Mouse (Mus musculus) neural tube, embryonic 11.5 days (tissue): Measurements from ENCODE around the gene Pld1. TPM values are rescaled to one million over a fixed set of nuclear protein-coding genes. Genes with fewer than 3 reads are reported as not detected.
A peak's percentile ranks its signal among the peaks of the same experiment; 100 is the strongest.

Source experiments
- ATAC-seq: fragments of 200-750 bp; cut with Nextera tagmentation; 2 replicates; pipeline ENCODE4 v1.8.0; 2017; ENCODE audit warnings: moderate number of reproducible peaks, mild to moderate bottlenecking, moderate TSS enrichment, moderate library complexity; ENCODE audit not compliant: insufficient read depth, low FRiP score, low TSS enrichment
- DNase-seq: peaks from one replicate; pipeline ENCODE4 v3.0.0-alpha.2; 2015; ENCODE audit warnings: low spot score
- H3K27ac ChIP-seq: fragments of 300-500 bp; sonication (generic); 2 replicates; pipeline ENCODE4 v1.5.1; 2014; ENCODE audit warnings: low read depth, mild to moderate bottlenecking, low read length
- H3K27me3 ChIP-seq: fragments of 300-500 bp; sonication (generic); 2 replicates; pipeline ENCODE4 v1.6.1; 2014; ENCODE audit warnings: mild to moderate bottlenecking, low read length, mixed read lengths; ENCODE audit not compliant: control insufficient read depth, insufficient read depth
- H3K36me3 ChIP-seq: fragments of 300-500 bp; sonication (generic); 2 replicates; pipeline ENCODE4 v1.6.1; 2014; ENCODE audit warnings: mild to moderate bottlenecking, low read length, moderate library complexity, mixed read lengths; ENCODE audit not compliant: control insufficient read depth, insufficient read depth
- H3K4me1 ChIP-seq: fragments of 300-500 bp; sonication (generic); 2 replicates; pipeline ENCODE4 v1.6.1; 2014; ENCODE audit warnings: low read length, mixed read lengths; ENCODE audit not compliant: control insufficient read depth, insufficient read depth
- H3K4me2 ChIP-seq: fragments of 300-500 bp; sonication (generic); 2 replicates; pipeline ENCODE4 v1.6.1; 2014; ENCODE audit warnings: low read depth, mild to moderate bottlenecking, moderate library complexity
- H3K4me3 ChIP-seq: fragments of 300-500 bp; sonication (generic); 2 replicates; pipeline ENCODE4 v1.5.1; 2014; ENCODE audit warnings: low read depth, low read length
- H3K9ac ChIP-seq: fragments of 300-500 bp; sonication (generic); 2 replicates; pipeline ENCODE4 v1.6.1; 2014; ENCODE audit warnings: mild to moderate bottlenecking, low read length
- H3K9me3 ChIP-seq: fragments of 300-500 bp; sonication (generic); 2 replicates; pipeline ENCODE4 v1.6.1; 2016; ENCODE audit warnings: low read length; ENCODE audit not compliant: control insufficient read depth
- WGBS: fragments of 180-500 bp; shearing (Covaris S2); extraction: QIAGEN DNeasy Blood & Tissue Kit; methylation state at CpG from one replicate; pipeline ENCODE4 v1.1.7; 2014; 5-methylcytosine and 5-hydroxymethylcytosine counted together
- polyA plus RNA-seq: library from polyadenylated mRNA; unstranded; fragments of >200 nt; fragmentation: Nextera tagmentation; extraction: Ambion mirVana; gene quantifications from 2 replicates; pipeline ENCODE4 v1.2.1, GENCODE M21; 2014

Gene Pld1
- polyA plus RNA-seq, 1 experiment from 2014 or later: 2.7 TPM

- Histone ChIP-seq H3K27ac (no peak overlapping the region), H3K9ac (no peak overlapping the region), H3K36me3 (no peaks in the 10 kb centered on the region), H3K4me1 (no peaks in the 10 kb centered on the region; the same call in 1 of the 2 replicates), H3K9me3 (no peaks in the 10 kb centered on the region), H3K4me2 (no peak overlapping the region), H3K27me3 (no peaks in the 10 kb centered on the region), H3K4me3 (no peak overlapping the region)
- DNase-seq (no peak), ATAC-seq (no peak)
- WGBS: 87% methylated on average over 6 of the region's 6 CpGs
Measured at GRCm38 (mm10) chr3:27959221-27959620, 20.7 kb downstream of the Pld1 start.

DNA sequence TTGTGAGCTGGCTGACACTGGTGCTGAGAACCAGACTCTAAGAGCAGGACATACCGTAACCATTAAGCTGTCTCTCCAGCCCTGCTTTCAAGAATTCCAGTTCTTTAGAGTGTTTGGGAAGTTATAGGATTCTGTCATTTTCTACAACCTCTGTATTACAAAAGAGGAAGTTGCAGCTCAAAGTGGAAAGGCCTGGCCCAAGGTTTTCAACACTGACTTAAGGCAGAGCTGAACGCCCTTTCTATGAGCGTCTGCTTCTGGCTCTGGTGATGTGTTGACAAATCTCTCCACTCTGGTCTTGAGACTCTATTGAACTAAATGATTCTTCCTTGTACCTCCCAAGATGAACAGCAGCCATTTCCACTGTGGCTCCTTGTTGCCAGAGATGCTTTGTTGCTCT is 22.7 kb downstream of the Pld1 start:
- ATAC-seq: no peak
- no peak overlapping the region for H3K4me2 ChIP-seq
- H3K27ac ChIP-seq: no peak overlapping the region
- H3K4me3 ChIP-seq: no peak overlapping the region
- H3K9ac ChIP-seq: no peak overlapping the region
- H3K9me3 ChIP-seq: no peaks in the 10 kb centered on the region
- DNase-seq: no peak
- WGBS: 95% methylated on average over 3 of the region's 3 CpGs
- H3K27me3 ChIP-seq: no peaks in the 10 kb centered on the region
- no peaks in the 10 kb centered on the region; the same call in 1 of the 2 replicates for H3K4me1 ChIP-seq
- H3K36me3 ChIP-seq: no peaks in the 10 kb centered on the region

- H3K27ac ChIP-seq: no peak overlapping the region
Measured at GRCm38 (mm10) chr3:27963795-27964201, 25.3 kb downstream of the Pld1 start.

GRCm38 (mm10) chr3:27968671-27969070 is 30.2 kb downstream of the Pld1 start:
- Histone ChIP-seq H3K9me3 (no peaks in the 10 kb centered on the region), H3K4me2 (no peak overlapping the region), H3K4me3 (no peak overlapping the region), H3K9ac (no peak overlapping the region), H3K27me3 (no peaks in the 10 kb centered on the region), H3K36me3 (no peaks in the 10 kb centered on the region), H3K4me1 (no peaks in the 10 kb centered on the region; the same call in 1 of the 2 replicates), H3K27ac (no peak overlapping the region)
- 87% methylated on average over 8 of the region's 8 CpGs for WGBS
- ATAC-seq: no peak
- DNase-seq: no peak

More at GRCm38 (mm10) chr3:27963795-27964201, 25.3 kb downstream of the Pld1 start:
- Histone ChIP-seq H3K27me3 (no peaks in the 10 kb centered on the region), H3K9me3 (no peaks in the 10 kb centered on the region), H3K4me3 (no peak overlapping the region), H3K4me1 (no peaks in the 10 kb centered on the region; the same call in 1 of the 2 replicates), H3K9ac (no peak overlapping the region), H3K4me2 (no peak overlapping the region), H3K36me3 (no peaks in the 10 kb centered on the region)
- WGBS: 19% methylated on average over 6 of the region's 6 CpGs
- ATAC-seq: peak; percentile 35; the same call in 1 of the 2 replicates
- peak; percentile 59 for DNase-seq

DNA sequence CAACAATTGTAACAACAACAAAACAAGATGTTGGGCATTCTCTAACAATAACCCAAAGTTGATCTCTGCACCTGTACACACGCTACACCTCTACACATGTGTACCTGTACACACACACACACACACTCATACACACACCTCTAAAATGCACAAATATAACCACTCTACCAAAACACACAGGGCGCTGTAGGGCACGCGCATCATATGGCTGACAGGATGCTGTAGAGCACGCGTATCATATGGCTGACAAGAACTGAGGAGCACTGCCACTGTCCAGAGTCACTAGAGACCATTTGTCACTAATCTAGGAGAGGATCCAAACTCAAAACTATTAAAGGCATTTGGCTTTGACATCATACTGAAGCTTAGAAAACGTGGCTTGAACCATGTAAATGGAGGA is 35.4 kb downstream of the Pld1 start:
- H3K27ac ChIP-seq: no peak overlapping the region
- WGBS: 93% methylated on average over 7 of the region's 7 CpGs
- H3K4me2 ChIP-seq: no peak overlapping the region
- H3K4me3 ChIP-seq: no peak overlapping the region
- H3K9me3 ChIP-seq: no peaks in the 10 kb centered on the region
- H3K36me3 ChIP-seq: no peaks in the 10 kb centered on the region
- ATAC-seq (no peak), DNase-seq (no peak)
- H3K27me3 ChIP-seq: no peaks in the 10 kb centered on the region
- no peak overlapping the region for H3K9ac ChIP-seq
- no peaks in the 10 kb centered on the region for H3K4me1 ChIP-seq

DNA sequence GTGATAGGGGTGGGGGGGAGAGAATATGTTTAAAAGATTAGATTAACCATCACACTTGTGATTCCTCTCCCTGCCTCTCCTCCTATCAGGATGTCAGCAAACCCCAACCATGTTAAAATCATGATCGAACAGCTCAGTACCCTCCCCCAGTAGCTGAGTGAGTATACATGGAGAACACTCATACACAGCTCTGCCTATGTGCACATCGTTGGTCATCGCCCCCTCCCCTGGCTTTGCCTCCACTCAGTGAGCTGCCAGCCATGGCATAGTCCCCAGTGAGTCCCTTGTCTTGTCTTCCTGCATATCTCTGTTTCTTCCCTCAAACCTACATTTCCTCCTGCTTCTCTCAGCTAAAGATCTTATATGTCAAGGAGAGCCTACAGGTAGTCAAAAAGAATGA is 36.5 kb downstream of the Pld1 start:
- Histone ChIP-seq H3K4me3 (no peak overlapping the region), H3K27ac (no peak overlapping the region), H3K27me3 (no peaks in the 10 kb centered on the region), H3K4me2 (no peak overlapping the region), H3K9me3 (no peaks in the 10 kb centered on the region), H3K36me3 (no peaks in the 10 kb centered on the region), H3K4me1 (no peaks in the 10 kb centered on the region), H3K9ac (no peak overlapping the region)
- 96% methylated on average over 3 of the region's 3 CpGs for WGBS
- DNase-seq (no peak), ATAC-seq (no peak)

- no peaks in the 10 kb centered on the region for H3K4me1 ChIP-seq
- no peak overlapping the region for H3K4me2 ChIP-seq
- H3K36me3 ChIP-seq: no peaks in the 10 kb centered on the region
- DNase-seq: no peak
- H3K27ac ChIP-seq: no peak overlapping the region
- no peak overlapping the region for H3K4me3 ChIP-seq
- WGBS: 82% methylated on average over 10 of the region's 10 CpGs
- ATAC-seq: no peak
- no peaks in the 10 kb centered on the region for H3K9me3 ChIP-seq
- H3K27me3 ChIP-seq: no peaks in the 10 kb centered on the region
- H3K9ac ChIP-seq: no peak overlapping the region
Measured at GRCm38 (mm10) chr3:27976931-27977544, 38.5 kb downstream of the Pld1 start.

- no peak for ATAC-seq
- no peak overlapping the region for H3K27ac ChIP-seq
- WGBS: 69% methylated on average over 9 of the region's 9 CpGs
- DNase-seq: no peak
- H3K4me2 ChIP-seq: no peak overlapping the region
- no peaks in the 10 kb centered on the region for H3K9me3 ChIP-seq
- no peak overlapping the region for H3K9ac ChIP-seq
- no peak overlapping the region for H3K4me3 ChIP-seq
- H3K36me3 ChIP-seq: no peaks in the 10 kb centered on the region
- no peaks in the 10 kb centered on the region for H3K27me3 ChIP-seq
- H3K4me1 ChIP-seq: no peaks in the 10 kb centered on the region
Measured at GRCm38 (mm10) chr3:27978030-27978723, 39.7 kb downstream of the Pld1 start.

DNA sequence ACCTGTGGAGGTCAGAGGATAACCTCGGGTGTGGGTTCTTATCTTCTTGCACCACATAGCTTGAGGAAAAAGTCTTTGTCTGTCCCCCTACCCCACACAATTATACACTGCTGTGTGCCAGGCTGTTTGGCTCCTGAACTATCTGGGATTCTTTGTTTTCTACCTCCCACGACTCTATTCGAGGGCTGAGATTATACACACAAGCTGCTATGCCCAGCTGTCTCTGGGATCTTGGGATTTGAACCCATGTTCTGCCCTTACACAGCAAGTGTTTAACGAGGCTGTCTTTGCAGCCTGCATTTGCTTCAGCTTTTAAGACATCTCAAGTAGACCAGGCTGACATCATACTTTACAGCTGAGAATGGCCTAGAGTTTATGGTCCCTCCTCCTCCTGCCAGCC is 43.1 kb downstream of the Pld1 start:
- Histone ChIP-seq H3K36me3 (no peaks in the 10 kb centered on the region), H3K9ac (no peak overlapping the region), H3K27me3 (no peaks in the 10 kb centered on the region), H3K9me3 (no peaks in the 10 kb centered on the region), H3K4me2 (no peak overlapping the region), H3K4me1 (no peaks in the 10 kb centered on the region), H3K4me3 (no peak overlapping the region), H3K27ac (no peak overlapping the region)
- WGBS: 69% methylated on average over 4 of the region's 4 CpGs
- ATAC-seq (no peak), DNase-seq (no peak)
